Mouse (Mus musculus) layer of hippocampus, adult 18-20 months (tissue): ENCODE data around the gene Mapk10. TPM values are rescaled to one million over a fixed set of nuclear protein-coding genes. Genes with fewer than 3 reads are reported as not detected.

Experiments
- DNase-seq, 2 experiments: peaks; one replicate each; pipeline ENCODE4 v3.0.0; 2022; ENCODE audit warnings: low spot score in 2 of 2
- long read RNA-seq: library from polyadenylated mRNA; stranded (forward); transcript quantifications from one replicate; pipeline ENCODE4 v2.0.0, GENCODE M21; 2021
- total RNA-seq, 2 experiments: library from RNA; stranded (reverse); gene quantifications; 2 replicates each; pipeline ENCODE4 v1.2.3; 2021

Mapk10 gene
- 100 to 1,000 TPM; 454 to 460 TPM for total RNA-seq
- long read RNA-seq, full-length matches to known transcripts, result 119 of 308 reads
- long read RNA-seq, partial matches to known transcripts, result 33 of 308 reads
- long read RNA-seq, other reads (novel, unspliced or antisense), result 156 of 308 reads

DNA sequence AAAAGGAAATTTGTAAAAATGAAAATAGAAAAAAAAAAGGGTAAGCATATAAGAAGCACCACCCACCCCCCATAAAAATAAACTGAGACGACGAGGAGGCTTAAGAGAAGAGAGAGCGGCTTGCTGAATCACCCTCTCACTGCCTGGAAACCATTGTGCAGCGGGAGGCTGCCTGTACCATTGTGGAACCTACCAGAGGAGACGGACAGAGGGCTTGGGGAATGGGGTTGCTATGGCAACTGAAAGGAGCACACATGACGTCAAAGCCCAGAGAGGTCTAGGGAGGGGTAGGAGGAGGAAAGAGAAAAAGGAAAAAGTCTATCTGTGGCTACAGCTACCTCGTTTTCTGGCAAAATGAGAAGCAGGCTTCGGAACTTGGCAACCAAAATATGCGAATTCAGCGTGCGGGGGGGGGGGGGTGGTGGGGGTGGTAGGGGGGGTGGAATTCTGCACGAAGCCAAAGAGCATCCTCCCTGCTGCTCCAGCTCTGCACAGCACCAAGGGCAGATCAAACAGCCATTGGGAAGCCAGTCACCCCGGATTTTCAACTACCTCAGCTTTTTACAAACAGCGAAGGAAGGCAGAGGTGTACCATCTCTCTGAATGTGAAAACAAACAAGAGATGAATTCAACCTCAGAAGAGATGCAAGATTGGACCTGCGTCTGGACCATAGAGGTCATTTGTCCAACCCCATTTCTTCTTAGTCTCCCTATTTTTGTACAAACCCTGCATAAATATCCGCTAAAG lies at the start of gene Mapk10:
Mapk10 (minus strand) TSS at position 234 of the 748 bp plus-strand sequence.
- peak; percentile 83 to 94 for DNase-seq

GRCm38 (mm10) chr5:103256144-103256543 lies 45.0 kb upstream of the Mapk10 start:
- DNase-seq, result no peak

GRCm38 (mm10) chr5:103242430-103242829 lies 31.3 kb upstream of the Mapk10 start:
- no peak for DNase-seq

DNA sequence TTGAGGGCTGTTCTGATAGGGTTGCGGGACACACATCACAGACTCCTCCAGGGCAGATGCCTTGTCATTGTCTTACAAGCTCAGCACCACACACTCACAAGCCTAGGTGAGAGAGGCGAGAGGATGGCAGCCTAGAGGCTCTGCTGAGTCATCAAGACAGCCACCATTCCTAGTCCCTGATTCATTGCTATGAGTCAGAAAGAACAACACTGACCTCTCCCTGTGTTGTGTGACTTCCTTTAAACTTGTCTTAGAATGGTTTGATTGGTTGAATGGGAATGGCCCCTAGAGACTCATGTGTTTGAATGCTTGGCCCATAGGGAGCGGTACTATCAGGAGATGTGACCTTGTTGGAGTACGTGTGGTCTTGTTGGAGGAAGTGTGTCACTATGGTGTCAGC lies 20.7 kb upstream of the Mapk10 start:
- DNase-seq, result no peak

DNA sequence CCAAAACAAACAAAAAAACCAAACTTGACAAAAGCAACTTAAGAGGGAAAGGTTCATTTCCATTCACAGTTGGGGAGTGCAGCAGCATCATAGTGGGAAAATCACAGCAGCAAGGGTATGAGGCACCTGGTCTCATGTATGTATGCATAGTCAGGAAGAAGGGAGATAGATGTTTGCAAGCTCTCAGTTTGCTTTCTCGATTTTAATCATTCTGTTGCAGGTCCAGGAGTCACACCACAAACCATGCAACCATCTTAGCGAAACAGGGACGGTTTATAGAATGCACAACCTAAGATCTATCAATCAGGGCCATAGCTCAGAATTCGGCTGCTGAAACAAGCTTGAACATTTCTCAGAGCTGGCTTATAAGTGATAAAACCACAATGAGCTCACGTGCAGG lies 19.2 kb upstream of the Mapk10 start:
- no peak for DNase-seq

- DNase-seq, result peak in 1 of 2 experiments; percentile 32
Observed at GRCm38 (mm10) chr5:103229321-103229720, 18.2 kb upstream of the Mapk10 start.

DNA sequence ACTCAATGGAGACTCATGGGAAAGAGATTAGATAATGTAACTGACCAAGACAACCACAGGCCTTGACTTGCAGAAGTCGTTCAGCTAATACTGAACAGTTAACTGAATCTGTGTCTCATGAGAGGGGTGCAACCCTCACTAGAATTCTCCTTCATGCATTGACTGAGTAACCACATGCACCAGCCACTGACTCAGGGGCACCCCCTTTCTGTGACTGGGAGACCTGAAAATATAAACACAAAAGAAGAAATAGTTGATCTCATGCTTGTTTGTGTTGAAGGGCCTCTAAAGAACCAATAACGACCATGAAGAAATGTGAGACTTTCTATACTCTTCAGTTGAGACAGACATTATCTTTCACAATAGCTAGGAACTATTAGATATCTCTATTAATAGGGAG lies 10.9 kb upstream of the Mapk10 start:
- no peak for DNase-seq

GRCm38 (mm10) chr5:103210644-103211043 lies 490 bp downstream of the Mapk10 start:
- DNase-seq, result peak in 1 of 2 experiments; percentile 28

DNA sequence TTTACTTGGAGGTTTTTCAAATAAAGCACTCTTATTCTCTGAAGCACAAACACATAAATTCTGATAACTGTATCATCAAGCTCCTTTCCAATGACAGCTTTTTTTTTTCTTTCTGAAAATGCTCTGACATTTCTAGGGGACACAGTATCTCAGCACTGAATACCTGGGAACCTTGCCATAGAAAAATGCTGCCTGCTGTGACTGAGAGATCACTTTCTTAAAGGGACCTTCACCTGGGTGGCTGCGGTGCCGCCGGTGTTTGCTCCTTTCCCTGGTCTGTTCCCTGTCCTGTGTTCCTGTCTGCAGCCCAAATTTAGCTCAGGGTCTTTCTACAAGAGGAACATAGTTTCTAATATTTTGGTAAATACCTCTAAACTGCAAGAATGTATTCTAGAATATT lies 1.1 kb downstream of the Mapk10 start:
- peak in 1 of 2 experiments; percentile 44 for DNase-seq

DNA sequence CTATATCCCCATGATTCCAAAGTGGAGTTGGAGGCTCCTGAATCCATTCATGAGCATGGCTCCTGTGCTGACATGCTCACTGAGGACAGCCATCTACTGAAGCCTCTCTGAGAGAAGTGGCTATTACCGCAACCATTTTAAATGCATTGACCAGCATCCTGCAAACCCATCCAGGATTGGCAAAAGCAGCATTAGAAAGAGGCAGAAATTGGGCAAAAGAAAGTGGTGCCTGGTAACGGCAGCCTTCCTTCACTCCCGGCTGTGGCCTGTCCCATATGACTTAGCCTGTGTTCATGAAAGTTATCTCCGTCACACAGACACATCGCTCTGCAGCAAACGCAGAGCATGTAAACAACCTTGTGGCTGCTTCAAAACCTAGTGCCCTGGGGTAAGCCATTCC lies 1.6 kb downstream of the Mapk10 start:
- DNase-seq, result peak in 1 of 2 experiments; percentile 57

GRCm38 (mm10) chr5:103208869-103209268 lies 2.3 kb downstream of the Mapk10 start:
- peak; percentile 33 to 46 for DNase-seq

DNA sequence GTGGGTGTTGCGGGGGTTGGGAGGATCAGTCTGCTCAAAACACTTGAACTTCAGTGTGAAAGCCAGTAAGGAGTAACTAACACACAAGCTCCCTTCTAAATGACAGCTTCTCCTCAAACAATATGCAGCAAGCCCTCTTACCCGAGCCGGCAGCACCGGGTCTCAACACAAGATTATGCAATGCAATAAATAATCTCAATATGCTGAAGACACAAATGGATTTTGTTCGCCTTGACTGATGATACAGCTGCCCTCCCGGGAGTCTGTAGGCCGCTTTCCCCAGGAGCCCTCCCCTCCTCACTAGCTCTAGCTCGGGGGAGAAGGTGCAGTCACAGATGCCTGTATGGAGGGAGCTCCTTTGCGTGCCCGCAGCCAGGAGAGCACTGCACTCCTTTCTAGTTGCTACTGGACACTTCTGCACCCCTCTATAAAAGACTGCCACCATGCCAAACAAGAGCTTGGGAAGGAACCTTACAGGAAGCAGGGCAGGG lies 3.1 kb downstream of the Mapk10 start:
- DNase-seq, result peak; percentile 47 to 76

GRCm38 (mm10) chr5:103197796-103198325 lies 13.3 kb downstream of the Mapk10 start:
- peak in 1 of 2 experiments; percentile 22 for DNase-seq

- DNase-seq, result no peak
Observed at GRCm38 (mm10) chr5:103194549-103194948, 16.6 kb downstream of the Mapk10 start.

DNA sequence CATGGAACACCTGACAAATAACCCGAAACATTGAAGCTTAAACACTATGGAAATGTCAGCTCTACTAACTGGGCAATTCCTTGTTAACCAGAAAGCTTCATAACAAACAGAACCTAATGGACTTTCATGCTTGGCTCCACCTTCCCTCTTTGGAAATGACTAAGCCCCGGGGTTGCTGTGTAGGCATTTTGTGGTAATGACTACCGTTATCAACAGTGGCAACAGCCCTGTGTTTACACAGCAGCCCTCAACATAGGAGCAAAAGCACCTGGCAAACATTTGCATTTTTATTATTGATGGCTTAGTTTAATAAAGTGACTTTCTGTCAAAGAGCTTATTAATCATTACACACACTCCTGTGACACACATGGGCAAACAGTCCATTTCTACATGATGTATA lies 17.4 kb downstream of the Mapk10 start:
- DNase-seq, result no peak

GRCm38 (mm10) chr5:103191577-103191976 lies 19.6 kb downstream of the Mapk10 start:
- DNase-seq, result peak in 1 of 2 experiments; percentile 23

GRCm38 (mm10) chr5:103184256-103184655 lies 26.9 kb downstream of the Mapk10 start:
- DNase-seq, result no peak

DNA sequence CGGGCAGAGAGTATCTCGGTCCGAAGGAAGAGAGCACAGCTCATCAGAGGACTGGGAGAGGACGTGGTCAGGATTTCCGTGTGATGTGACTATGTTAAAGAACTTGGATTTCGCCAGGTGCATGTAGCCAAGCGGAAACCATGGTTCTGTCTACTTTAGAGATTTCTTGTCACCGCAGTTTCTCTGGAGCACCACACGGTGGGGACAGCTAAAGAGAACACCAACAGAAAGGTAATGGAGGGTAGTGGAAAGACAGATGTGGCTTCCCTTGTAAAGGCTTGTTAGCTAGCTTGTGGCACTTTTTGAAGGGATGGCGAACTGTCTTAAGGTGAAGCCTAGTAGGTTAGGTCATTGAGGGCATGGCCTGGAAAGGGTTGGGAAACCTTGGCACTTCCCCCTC lies 29.5 kb downstream of the Mapk10 start:
- no peak for DNase-seq

- peak; percentile 37 to 56 for DNase-seq
Observed at GRCm38 (mm10) chr5:103177010-103177409, 34.1 kb downstream of the Mapk10 start.

DNA sequence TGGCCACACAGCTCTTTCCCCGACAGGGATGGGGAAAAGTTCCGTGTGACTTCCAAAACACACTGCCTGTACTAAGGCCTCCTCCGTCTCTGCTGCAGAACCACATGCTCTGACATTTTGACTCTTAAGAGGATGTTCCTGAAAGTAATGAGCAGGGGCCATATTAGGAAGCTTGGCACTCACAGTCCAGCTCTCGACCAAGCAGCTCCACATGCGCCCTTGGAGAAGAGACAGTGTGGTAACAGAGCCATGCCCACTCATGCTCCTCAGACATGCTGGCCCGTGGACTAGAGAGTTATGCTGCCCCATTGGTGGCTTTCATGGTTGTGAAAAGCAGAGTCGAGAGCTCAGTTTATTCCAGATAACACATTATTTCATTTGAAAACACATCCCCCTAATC lies 35.1 kb downstream of the Mapk10 start:
- no peak for DNase-seq

DNA sequence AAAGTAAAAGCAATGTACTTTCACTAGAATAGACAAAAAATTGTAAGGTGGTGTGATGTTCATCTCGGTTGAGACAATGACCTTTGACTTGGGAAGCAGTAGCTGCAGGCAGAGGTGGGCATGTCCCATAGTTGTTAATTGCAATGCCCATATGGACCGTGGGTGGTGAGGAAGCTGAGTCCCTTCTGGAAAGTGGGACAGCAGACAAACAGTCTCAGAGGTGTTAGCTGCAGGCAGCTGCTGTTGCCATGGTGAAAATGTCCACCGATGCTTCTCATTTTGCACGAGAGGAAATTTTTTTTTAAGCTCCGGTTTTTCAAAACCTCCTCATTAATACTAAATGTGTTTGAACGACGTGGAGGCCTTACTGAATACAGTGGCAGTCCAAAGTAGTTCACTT lies 36.5 kb downstream of the Mapk10 start:
- peak; percentile 64 to 81 for DNase-seq

DNA sequence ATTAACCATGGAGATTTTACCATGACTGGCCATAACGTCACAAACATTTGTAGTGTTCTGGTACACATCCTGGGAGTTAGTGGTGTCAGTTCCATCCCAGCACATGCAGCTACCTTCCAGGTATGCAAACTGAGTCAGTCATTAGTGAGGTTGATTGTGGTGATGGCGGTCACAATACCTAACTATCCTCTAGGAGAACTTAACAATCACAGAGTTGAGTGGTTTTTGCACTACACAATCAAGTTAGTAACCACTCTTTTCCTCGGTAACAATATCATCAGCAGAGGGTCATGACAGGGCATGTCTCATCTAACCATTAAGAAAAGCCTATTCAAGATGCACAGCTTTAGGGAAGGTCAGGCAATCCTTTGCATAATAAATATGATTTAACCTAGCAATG lies 39.9 kb downstream of the Mapk10 start:
- DNase-seq, result no peak
